ENCODE assay signal across 8 mouse cellular contexts in genomic region chr11:54002147-54002760, GRCm38 (mm10). TPM values are rescaled to one million over a fixed set of nuclear protein-coding genes. Genes with fewer than 3 reads are reported as not detected.
DNase-seq lines count a peak whose midpoint lies in the region; ATAC-seq and TF ChIP-seq lines count a peak whose summit lies in the region.

No protein-coding gene starts in this region.

- no peak overlapping the region; the same call in 1 of the 2 replicates for H3K4me2 ChIP-seq in intestine, postnatal 0 days (replicated peaks; ENCODE audit: low read depth)
- H3K4me2 ChIP-seq in liver, embryonic 11.5 days: no peak overlapping the region

- no peak overlapping the region for H3K9ac ChIP-seq in intestine, postnatal 0 days (ENCODE audit: low read depth, low read length)
- H3K9ac ChIP-seq in liver, embryonic 11.5 days (ENCODE audit: low read depth, low read length): no peak overlapping the region

- no peaks in the 10 kb centered on the region for H3K27me3 ChIP-seq in spleen, adult 2 months (ENCODE audit: control insufficient read depth, insufficient read depth, low read length)
- H3K27me3 ChIP-seq in intestine, postnatal 0 days (replicated peaks; ENCODE audit: control insufficient read depth, insufficient read depth, low read length): no peaks in the 10 kb centered on the region
- H3K27me3 ChIP-seq in liver, embryonic 11.5 days (replicated peaks; ENCODE audit: control insufficient read depth, insufficient read depth, low read length): no peaks in the 10 kb centered on the region

- H3K36me3 ChIP-seq in spleen, adult 2 months (ENCODE audit: control insufficient read depth, insufficient read depth, low read length): no peaks in the 10 kb centered on the region
- H3K36me3 ChIP-seq in intestine, postnatal 0 days (ENCODE audit: control insufficient read depth, insufficient read depth): no peaks in the 10 kb centered on the region
- no peaks in the 10 kb centered on the region for H3K36me3 ChIP-seq in liver, embryonic 11.5 days (ENCODE audit: control insufficient read depth, insufficient read depth, low read length)

- DNase-seq in spleen, adult 2 months (ENCODE audit: low read depth in 1 of 2, low spot score in 2 of 2): peak in 1 of 2 experiments; percentile 27
- DNase-seq in spleen, adult 12 weeks (ENCODE audit: low spot score): no peak
- DNase-seq in c-Kit-positive CD71-positive TER-119-positive erythroid progenitor cells, embryonic 14.5 days (ENCODE audit: low spot score): peak; percentile 65
- DNase-seq in forelimb bud, embryonic 11.5 days (ENCODE audit: low read depth, low spot score): peak; percentile 67
- DNase-seq in liver, embryonic 11.5 days (ENCODE audit: low spot score): peak; percentile 44
- peak; percentile 42 for DNase-seq in ovary, adult 18-20 months (ENCODE audit: low spot score)
- peak; percentile 83 for DNase-seq in thymus, postnatal 4 days

- peak; percentile 58; the same call in 1 of the 2 replicates for TF ChIP-seq CTCF in spleen, adult 2 months (IDR thresholded peaks at IDR 0.05; ENCODE audit: extremely low read depth, insufficient read depth, insufficient read length, insufficient replicate concordance)
- TF ChIP-seq CTCF in intestine, postnatal 0 days (IDR thresholded peaks at IDR 0.05; ENCODE audit: low read depth): peak; percentile 89

- H3K4me1 ChIP-seq in spleen, adult 2 months (ENCODE audit: control insufficient read depth, insufficient read depth, insufficient read length): no peaks in the 10 kb centered on the region
- no peaks in the 10 kb centered on the region for H3K4me1 ChIP-seq in intestine, postnatal 0 days (replicated peaks; ENCODE audit: control insufficient read depth, insufficient read depth, low read length)
- peaks cover 37% of the 10 kb centered on the region for H3K4me1 ChIP-seq in liver, embryonic 11.5 days (replicated peaks; ENCODE audit: control insufficient read depth, insufficient read depth, low read length)

- H3K27ac ChIP-seq in spleen, adult 2 months (ENCODE audit: insufficient read depth, low read length): no peak overlapping the region
- no peak overlapping the region for H3K27ac ChIP-seq in intestine, postnatal 0 days (ENCODE audit: low read depth, low read length)
- H3K27ac ChIP-seq in liver, embryonic 11.5 days (ENCODE audit: low read depth, low read length): no peak overlapping the region

- no peak for TF ChIP-seq POLR2A in spleen, adult 2 months (IDR thresholded peaks at IDR 0.05; ENCODE audit: low read depth, low read length)

- no peak overlapping the region for H3K4me3 ChIP-seq in spleen, adult 2 months (ENCODE audit: extremely low read depth, insufficient read depth, insufficient read length)
- no peak overlapping the region for H3K4me3 ChIP-seq in intestine, postnatal 0 days (ENCODE audit: low read depth, low read length)
- no peak overlapping the region for H3K4me3 ChIP-seq in liver, embryonic 11.5 days (ENCODE audit: low read depth, low read length)

- no peak for ATAC-seq in intestine, postnatal 0 days
- no peak for ATAC-seq in liver, embryonic 11.5 days (replicated peaks; ENCODE audit: low FRiP score)

- H3K9me3 ChIP-seq in intestine, postnatal 0 days (ENCODE audit: control insufficient read depth): no peaks in the 10 kb centered on the region
- no peaks in the 10 kb centered on the region for H3K9me3 ChIP-seq in liver, embryonic 11.5 days (ENCODE audit: control insufficient read depth, low read length)

- WGBS in spleen, adult 2 months: 5% methylated on average over 5 of the region's 5 CpGs
- WGBS in intestine, postnatal 0 days: 2% methylated on average over 5 of the region's 5 CpGs
- WGBS in liver, embryonic 11.5 days: 16% methylated on average over 5 of the region's 5 CpGs

RNA-seq across cellular contexts. Expression of gene Slc22a21, which starts 22.1 kb away (rescaled TPM):
- polyA plus RNA-seq in spleen, adult 2 months (2012; rRNA removed): 1.6 and 1.8 TPM in 2 replicates
- 6.8 and 8.8 TPM in 2 replicates for polyA plus RNA-seq in intestine, postnatal 0 days (2015; fragmentation: Nextera tagmentation; extraction: Ambion mirVana)
- polyA plus RNA-seq in liver, embryonic 11.5 days (2014; fragmentation: Nextera tagmentation; extraction: Ambion mirVana): 1.3 and 2.1 TPM in 2 replicates

RNA-seq across cellular contexts. Expression of gene Slc22a4, which starts 25.6 kb away (rescaled TPM):
- polyA plus RNA-seq in spleen, adult 2 months (2012; rRNA removed): 4.6 and 5.4 TPM in 2 replicates
- 1.2 and 1.3 TPM in 2 replicates for polyA plus RNA-seq in intestine, postnatal 0 days (2015; fragmentation: Nextera tagmentation; extraction: Ambion mirVana)
- polyA plus RNA-seq in liver, embryonic 11.5 days (2014; fragmentation: Nextera tagmentation; extraction: Ambion mirVana): 20.6 and 21.5 TPM in 2 replicates
